Mouse (Mus musculus): ENCODE data around the gene Mboat2.
A peak's percentile ranks its signal among the peaks of the same experiment; 100 is the strongest.

Mboat2 gene

GRCm38 (mm10) chr12:24830766-24831152, at the start of gene Mboat2:
Gene Mboat2, plus strand, starts transcription at chr12:24830879.
- DNase-seq, result peak; percentile 49 to 71

DNA sequence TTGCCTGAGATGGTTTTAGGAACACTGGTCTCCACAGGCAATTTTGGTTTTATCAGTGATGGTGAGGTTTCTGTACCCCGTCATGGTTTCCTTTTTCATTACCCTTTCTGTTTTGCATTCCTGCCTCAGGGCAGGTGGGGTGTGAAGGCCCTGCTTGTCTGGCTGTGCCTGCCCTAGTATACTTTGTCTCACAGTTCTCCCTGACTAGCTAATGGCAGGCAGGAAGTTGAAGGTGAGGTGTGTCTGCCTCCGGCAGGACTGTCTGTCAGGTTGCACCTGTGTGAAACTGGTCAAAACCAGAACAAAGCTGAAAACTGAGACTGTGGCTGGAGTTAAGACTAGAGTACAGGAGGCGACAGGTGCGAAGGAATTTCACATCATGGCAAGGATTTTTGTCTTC, 46.9 kb upstream of the Mboat2 start:
- DNase-seq, result peak; percentile 6 to 14

DNA sequence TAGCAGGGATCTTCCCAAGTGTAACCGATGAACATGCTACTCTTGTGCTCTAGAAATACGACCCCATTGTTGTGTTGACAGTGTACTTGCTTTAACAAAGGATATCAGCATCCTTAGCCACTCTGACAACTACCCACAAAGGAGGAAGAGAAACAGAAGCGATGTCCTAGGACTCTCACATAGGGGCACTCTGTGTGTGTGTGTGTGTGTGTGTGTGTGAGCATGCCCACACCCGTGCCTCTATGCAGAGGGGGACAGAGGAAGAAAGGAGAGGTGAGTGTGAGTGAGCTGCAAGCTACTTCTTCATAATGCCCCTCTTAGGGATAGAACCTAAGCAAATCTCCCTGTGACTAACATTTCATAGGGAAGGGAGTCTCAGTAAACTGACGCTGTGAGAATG, 44.8 kb upstream of the Mboat2 start:
- no peak for DNase-seq

DNA sequence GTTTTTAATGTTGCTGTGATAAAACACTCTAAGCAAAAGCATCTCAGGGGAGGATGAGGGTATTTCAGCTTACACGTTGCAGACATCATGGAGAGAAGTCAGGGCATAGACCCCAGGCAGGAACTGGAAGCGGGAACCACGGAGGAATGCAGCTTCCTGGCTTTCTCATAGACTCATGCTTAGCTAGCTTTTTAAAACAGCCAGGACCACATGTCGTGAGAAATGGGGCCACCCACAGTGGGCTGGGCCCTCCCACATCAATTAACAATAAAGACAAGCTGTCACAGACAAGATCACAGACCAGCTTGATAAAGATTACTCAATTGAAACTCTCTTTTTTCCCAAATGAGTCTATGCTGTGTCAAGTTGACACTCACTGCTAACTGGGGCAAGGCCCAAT, 44.4 kb upstream of the Mboat2 start:
- no peak for DNase-seq

- peak in 1 of 2 experiments; percentile 6 for DNase-seq
Observed at GRCm38 (mm10) chr12:24789659-24790058, 41.0 kb upstream of the Mboat2 start.

- DNase-seq, result no peak
Observed at GRCm38 (mm10) chr12:24811230-24811629, 19.4 kb upstream of the Mboat2 start.

GRCm38 (mm10) chr12:24811906-24812305, 18.8 kb upstream of the Mboat2 start:
- no peak for DNase-seq

DNA sequence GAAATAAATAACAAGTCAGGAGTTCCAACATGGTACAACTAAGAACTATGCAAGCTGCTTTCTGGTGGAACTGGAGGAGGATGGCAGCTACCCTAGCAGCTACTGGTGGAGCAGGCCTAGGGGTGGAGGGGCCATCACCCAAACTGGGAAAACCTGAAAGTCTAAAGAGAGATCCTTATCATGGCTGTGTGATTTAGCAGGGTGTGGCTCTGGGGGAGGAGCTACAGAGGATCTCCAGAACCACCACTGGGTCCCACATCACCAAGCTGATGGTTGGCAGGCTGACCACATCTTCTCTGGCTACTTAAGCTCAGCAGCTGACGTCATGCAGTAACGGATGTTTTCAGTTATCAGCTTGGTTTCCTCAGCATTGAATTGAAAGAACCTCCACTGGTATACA, 7.8 kb upstream of the Mboat2 start:
- no peak for DNase-seq

DNA sequence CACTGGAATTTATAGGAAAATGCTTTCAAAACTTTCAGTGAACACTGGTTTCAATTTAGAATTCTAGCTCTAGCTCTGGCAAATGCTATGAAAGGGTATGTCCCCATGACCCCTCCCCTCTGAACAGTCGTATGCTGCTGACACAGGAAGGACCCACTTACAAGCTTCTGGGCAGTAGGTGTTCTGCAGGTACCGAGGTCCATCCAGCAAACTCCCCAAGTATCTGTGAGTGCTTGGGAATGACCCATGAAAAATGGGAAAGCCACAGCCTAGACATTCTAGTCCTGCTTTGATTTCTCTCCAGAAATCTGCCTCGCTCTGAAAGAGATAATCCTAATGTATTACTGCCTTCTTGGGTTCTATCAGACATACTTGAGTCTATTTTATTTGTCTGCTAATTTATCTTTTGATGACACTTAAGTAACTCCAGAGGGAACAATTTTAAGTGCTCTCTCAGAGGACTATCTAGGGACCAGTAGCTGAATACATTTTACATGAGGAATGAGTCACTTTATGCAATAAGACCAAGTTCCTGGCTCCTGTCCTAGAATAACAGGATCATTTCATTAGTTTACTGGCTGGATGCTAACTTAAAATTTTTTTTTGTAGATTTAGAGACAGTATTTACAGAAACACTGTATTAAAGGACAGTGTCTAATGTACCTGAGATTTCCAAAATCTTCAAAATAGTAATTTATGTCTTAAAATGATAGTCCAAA, 6.9 kb upstream of the Mboat2 start:
- DNase-seq, result peak in 1 of 2 experiments; percentile 29

DNA sequence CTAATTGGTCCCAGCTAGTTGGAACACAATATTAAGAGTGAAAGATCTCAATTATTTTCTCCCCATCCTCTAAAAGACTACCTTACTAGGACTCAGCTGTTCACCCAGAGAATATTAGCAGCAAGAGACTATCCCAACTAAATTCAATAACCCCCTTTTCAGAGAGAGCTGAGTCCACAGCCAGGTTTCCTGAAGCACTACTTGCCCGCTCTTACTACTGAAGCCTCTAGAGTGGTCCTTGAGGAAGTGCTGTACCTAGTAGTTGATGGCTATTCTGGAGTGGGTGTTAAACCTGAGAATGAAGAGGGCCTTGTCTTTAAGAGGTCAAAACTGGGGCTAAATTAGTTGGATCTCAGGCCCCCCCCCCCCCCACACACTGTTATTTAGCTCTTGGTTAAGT, 593 bp upstream of the Mboat2 start:
- no peak for DNase-seq

DNA sequence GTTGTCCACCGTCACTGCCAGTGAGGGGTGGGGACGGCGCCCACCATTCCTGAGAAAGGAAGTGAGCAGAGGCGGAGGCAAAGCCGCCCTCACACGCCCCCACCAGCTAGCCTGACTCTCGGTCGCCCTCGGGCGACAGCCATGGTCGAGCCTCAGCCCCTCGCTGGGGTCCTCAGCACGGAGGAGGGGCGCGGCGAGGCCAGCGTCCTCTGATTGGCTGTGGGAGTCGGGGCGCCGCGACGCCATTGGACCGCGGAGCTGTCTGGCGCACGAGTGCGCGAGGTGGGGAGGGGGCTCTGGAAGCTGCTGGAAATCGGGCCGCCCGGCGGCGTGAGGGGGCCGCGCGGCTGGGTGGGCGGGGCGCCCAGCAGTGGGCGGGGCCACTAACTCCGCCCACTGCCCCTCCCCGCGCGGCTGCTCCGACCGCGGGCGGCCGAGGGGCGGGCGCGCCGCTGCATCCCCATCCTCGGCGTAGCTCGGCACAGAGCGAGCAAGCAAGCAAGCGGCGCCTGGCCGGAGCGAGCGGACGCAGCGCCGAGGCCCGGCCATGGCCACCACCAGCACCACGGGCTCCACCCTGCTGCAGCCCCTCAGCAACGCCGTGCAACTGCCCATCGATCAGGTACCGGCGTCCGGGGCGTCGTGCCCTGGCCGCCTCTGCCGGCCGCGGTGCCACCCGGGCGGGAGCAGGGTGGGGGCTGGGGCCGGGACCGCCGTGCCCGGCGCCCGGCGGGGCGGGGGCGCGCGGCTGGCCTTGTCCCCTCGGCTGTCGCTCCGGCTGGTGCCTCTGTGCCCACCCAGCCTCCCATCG, 679 bp downstream of the Mboat2 start:
- peak; percentile 78 to 83 for DNase-seq

- DNase-seq, result peak in 1 of 2 experiments; percentile 31
Observed at GRCm38 (mm10) chr12:24831964-24832427, 1.3 kb downstream of the Mboat2 start.

- DNase-seq, result no peak
Observed at GRCm38 (mm10) chr12:24832438-24832837, 1.8 kb downstream of the Mboat2 start.

DNA sequence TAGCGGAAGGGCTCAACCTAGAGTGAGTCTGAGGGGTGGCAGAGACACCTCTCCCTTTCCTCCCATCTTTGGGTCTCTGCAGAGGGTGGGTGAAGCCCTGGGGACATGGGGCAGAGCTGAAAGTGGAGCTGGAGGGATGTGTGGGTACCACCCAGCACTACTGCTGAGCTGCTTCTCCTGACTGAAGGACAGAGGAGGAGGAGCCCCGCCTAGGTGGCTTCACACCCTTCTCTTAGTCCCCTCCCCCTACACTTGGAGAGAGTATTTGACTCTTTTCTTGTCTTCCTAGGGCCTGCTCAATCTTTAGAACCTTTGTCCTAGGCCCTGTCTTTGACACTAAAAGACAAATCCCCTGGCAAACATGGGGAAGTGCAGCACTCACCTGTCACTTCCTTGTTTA, 7.3 kb downstream of the Mboat2 start:
- no peak for DNase-seq

- DNase-seq, result peak; percentile 15 to 46
Observed at GRCm38 (mm10) chr12:24841115-24841879, 10.6 kb downstream of the Mboat2 start.

DNA sequence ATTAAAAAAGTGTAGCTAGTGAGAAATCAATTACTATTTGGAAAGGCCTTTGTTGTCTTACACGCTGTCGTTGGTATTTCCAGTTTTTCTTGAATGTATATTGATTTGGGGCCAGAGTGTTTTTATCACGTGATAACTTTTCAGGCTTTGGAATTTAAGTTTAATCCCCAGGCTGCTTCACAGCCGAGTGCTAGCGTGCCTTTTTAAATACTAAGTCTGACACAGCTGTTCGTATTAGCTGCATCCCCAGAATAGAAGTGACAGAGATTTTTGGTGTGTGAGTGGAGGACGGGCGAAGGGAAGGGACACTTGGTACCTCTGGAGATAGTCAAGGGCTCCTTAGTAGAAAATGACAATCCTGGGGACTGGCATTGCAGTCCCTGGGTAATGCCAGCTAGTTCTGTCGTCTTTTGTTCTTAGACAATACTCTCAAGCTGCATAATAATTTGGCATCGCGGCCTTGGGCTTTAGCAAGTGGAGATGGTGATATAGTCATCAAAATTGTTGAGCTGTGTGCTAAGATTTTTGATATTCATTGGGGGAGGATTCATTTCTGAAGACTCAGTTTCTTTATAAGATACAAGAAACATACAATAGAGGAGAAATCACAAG, 11.7 kb downstream of the Mboat2 start:
- no peak for DNase-seq

DNA sequence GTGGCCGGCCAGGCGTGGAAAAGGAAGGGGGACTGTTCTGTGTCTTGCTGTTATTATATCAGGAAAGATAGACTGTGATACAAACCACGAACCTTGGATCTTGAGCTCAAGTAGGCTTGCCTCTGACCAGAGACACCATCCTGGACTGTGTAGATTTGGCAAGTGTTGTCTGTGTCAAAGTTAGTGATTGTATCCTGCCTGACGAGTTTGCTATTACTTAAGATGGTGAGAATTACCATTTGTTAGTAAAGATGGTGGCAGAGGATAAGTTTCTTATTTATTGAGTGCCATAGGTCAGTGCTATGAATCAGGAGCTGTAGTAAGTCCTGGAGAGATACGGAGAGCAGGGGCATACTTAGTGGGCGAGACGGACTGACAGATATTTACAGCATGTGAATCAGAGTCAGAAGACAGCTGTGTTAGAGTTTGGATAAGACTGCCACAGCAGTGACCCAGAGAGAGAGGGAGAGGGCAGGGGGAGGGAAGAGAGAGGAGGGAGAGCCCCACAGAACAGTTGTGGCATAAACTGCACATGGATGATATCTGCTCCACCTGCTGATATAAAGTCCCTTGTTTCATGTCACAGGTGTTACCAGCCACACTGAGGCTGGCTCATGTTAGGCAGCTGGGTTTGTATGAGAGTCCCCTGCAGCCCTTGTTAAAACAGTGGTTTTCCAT, 12.9 kb downstream of the Mboat2 start:
- DNase-seq, result no peak

GRCm38 (mm10) chr12:24845344-24845743, 14.7 kb downstream of the Mboat2 start:
- DNase-seq, result peak in 1 of 2 experiments; percentile 42

GRCm38 (mm10) chr12:24848107-24848506, 17.4 kb downstream of the Mboat2 start:
- DNase-seq, result no peak

GRCm38 (mm10) chr12:24857354-24857753, 26.7 kb downstream of the Mboat2 start:
- no peak for DNase-seq

GRCm38 (mm10) chr12:24859357-24859756, 28.7 kb downstream of the Mboat2 start:
- DNase-seq, result no peak

GRCm38 (mm10) chr12:24860436-24860835, 29.8 kb downstream of the Mboat2 start:
- no peak for DNase-seq

All from kidney, postnatal 36 days (tissue).